Mouse (Mus musculus) midbrain, embryonic 10.5 days (tissue): Measurements from ENCODE around the gene Tanc2. TPM values are rescaled to one million over a fixed set of nuclear protein-coding genes. Genes with fewer than 3 reads are reported as not detected.

Experiments
- DNase-seq: peaks from one replicate; pipeline ENCODE4 v3.0.0-alpha.2; 2017; ENCODE audit warnings: low spot score
- H3K27ac ChIP-seq: fragments of 300-500 bp; sonication (generic); replicated peaks from 2 replicates; pipeline ENCODE4 v1.5.1; 2016; ENCODE audit warnings: mild to moderate bottlenecking
- H3K27me3 ChIP-seq: fragments of 300-500 bp; sonication (generic); 2 replicates; pipeline ENCODE4 v1.6.1; 2016; ENCODE audit warnings: low read depth, mild to moderate bottlenecking; ENCODE audit not compliant: poor library complexity, severe bottlenecking
- H3K36me3 ChIP-seq: fragments of 300-500 bp; sonication (generic); 2 replicates; pipeline ENCODE4 v1.6.1; 2016; ENCODE audit warnings: mild to moderate bottlenecking, moderate library complexity
- H3K4me1 ChIP-seq: fragments of 300-500 bp; sonication (generic); 2 replicates; pipeline ENCODE4 v1.6.1; 2016
- H3K4me3 ChIP-seq: fragments of 300-500 bp; sonication (generic); 2 replicates; pipeline ENCODE4 v1.5.1; 2016; ENCODE audit warnings: mild to moderate bottlenecking, moderate library complexity
- H3K9me3 ChIP-seq: fragments of 300-500 bp; sonication (generic); replicated peaks from 2 replicates; pipeline ENCODE4 v1.6.1; 2016; ENCODE audit warnings: mild to moderate bottlenecking
- WGBS: fragments of 180-500 bp; shearing (Covaris S2); methylation state at CpG from one replicate; pipeline ENCODE4 v1.1.7; 2016; 5-methylcytosine and 5-hydroxymethylcytosine counted together
- polyA plus RNA-seq: library from polyadenylated mRNA; unstranded; fragments of >200 nt; fragmentation: Nextera tagmentation; extraction: Ambion mirVana; gene quantifications from 2 replicates; pipeline ENCODE4 v1.2.1, GENCODE M21; 2016

Tanc2 gene
- polyA plus RNA-seq, 1 experiment from 2014 or later = 5.3 TPM

DNA sequence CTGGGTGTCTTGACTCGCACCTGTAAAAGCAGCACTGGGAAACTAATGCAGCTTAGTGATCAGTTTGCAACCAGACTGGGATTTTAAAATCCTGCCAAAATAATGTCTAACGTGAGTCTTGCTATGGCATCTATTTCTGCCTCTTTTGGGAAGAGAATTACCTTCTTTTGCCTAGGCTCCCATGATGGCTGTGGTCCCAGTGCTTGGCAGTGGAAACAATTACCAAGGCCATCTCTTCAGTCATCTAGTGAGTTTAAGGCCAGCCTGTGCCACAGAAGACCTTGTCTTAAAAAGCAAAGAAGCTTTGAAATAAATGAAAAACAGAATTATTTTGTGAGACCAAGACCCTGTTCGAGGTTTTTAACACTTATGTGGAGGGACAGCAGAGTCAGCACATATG, 213.9 kb downstream of the Tanc2 start:
- Histone ChIP-seq H3K9me3 (no peaks in the 10 kb centered on the region), H3K4me3 (no peak overlapping the region), H3K27ac (no peak overlapping the region), H3K4me1 (no peaks in the 10 kb centered on the region), H3K36me3 (no peaks in the 10 kb centered on the region), H3K27me3 (no peaks in the 10 kb centered on the region)
- 91% methylated on average over 3 of the region's 3 CpGs for WGBS
- DNase-seq = no peak

DNA sequence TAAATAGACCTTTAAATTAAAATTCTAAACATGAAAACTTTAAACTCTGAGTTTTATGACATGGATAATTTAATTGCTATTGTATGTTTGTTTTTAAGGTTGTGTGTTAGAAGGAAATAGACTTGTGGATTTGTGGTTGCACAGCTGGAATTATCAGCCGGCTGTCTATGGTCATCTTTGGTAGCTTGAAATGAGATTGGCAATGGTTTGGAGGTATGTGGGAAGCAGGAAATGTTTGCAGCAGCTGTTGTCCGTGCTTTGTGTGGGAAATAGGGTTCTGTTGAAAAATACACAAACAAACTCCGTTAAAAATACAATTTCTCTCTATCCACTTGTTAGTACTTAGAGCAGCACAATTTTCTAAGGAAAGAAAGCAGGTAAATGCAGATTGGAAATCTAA, 215.0 kb downstream of the Tanc2 start:
- Histone ChIP-seq H3K36me3 (no peaks in the 10 kb centered on the region), H3K27ac (no peak overlapping the region), H3K4me1 (no peaks in the 10 kb centered on the region), H3K27me3 (no peaks in the 10 kb centered on the region), H3K9me3 (no peaks in the 10 kb centered on the region), H3K4me3 (no peak overlapping the region)
- 80% methylated on average over 3 of the region's 3 CpGs for WGBS
- no peak for DNase-seq

DNA sequence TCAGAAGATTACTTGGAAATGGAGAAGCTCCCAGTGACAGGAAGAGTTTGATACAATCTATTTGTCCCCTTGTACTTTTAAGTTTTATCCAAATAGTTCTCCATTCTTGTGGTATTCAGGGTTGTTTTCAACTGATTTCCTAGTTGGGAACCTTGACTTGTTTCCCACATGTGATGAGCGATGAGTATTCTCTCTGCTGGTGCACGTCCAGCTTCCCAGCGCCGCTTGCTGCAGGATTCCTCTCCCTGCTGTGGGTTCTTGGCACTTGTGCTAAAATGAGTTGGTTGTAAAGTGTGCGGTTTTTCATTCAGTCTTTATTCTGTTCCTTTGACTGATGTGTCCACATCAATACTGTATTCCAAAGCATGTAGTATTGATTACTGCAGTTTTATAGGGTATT, 217.3 kb downstream of the Tanc2 start:
- 90% methylated on average over 5 of the region's 5 CpGs for WGBS
- H3K27ac ChIP-seq = no peak overlapping the region
- H3K36me3 ChIP-seq = no peaks in the 10 kb centered on the region
- DNase-seq = no peak
- no peaks in the 10 kb centered on the region for H3K4me1 ChIP-seq
- no peaks in the 10 kb centered on the region for H3K9me3 ChIP-seq
- no peaks in the 10 kb centered on the region for H3K27me3 ChIP-seq
- no peak overlapping the region for H3K4me3 ChIP-seq

DNA sequence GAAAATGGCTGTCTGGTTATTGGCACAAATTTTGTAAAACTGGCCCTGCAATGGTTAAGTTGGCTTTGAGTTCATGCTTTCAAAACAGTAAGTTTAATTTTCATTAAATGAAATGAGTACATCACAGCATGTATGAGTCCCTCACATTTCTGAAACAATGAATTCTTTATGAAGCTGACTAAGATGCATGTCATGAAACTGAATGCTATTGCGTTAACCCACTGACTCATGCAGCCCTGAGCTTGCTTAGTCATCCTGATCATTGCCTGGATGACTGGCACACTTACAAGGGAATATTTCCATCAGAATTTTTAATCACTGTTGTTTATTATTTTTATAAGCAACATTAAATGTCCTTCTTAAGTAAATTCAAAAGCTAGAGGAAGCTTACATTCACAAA, 233.5 kb downstream of the Tanc2 start:
- Histone ChIP-seq H3K27ac (no peak overlapping the region), H3K4me1 (no peaks in the 10 kb centered on the region), H3K36me3 (no peaks in the 10 kb centered on the region), H3K4me3 (no peak overlapping the region), H3K9me3 (no peaks in the 10 kb centered on the region), H3K27me3 (no peaks in the 10 kb centered on the region)
- 86% methylated on average over 1 of the region's 1 CpGs for WGBS
- no peak for DNase-seq

DNA sequence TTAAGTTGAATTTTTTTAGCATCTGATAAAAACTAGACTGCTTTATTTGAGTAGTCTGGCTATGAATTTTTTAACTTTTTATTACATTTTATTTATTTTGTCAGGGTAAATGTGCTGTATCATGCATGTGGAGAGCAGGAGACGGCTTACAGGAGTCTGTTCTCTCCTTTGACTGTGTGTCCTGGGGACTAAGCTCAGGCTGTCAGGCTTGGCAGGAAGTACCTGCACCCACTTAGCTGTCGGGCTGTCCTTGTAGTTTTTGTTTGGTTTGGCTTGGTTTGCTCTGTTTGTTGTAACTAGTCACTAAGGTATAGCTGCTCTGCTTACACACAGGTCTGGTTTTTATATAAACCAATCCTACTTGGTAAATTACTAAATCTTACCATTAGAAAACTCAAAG, 234.0 kb downstream of the Tanc2 start:
- WGBS = 72% methylated on average over 2 of the region's 2 CpGs
- Histone ChIP-seq H3K27me3 (no peaks in the 10 kb centered on the region), H3K4me3 (no peak overlapping the region), H3K9me3 (no peaks in the 10 kb centered on the region), H3K4me1 (no peaks in the 10 kb centered on the region), H3K27ac (no peak overlapping the region), H3K36me3 (no peaks in the 10 kb centered on the region)
- no peak for DNase-seq

DNA sequence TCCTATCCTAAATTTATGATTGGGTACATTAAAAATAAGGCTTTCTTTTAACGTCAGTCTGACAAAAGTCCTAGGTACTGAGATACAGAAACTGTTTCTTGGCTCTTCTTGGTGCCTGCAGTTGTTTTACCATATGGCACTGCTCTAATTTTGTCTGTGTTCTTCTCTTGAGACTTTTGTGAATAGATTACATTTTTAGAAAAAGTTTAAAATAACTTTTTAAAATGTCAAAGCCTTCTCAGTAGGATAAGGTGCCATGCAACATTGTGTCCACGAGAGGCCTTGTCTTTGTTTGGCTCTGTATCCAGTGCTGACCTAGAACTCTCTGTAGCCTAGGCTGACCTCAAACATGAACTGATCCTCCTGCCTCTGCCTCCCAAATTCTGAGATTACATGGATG, 238.4 kb downstream of the Tanc2 start:
- H3K27me3 ChIP-seq = no peaks in the 10 kb centered on the region
- no peaks in the 10 kb centered on the region for H3K9me3 ChIP-seq
- H3K36me3 ChIP-seq = no peaks in the 10 kb centered on the region
- WGBS = 92% methylated on average over 2 of the region's 2 CpGs
- H3K4me1 ChIP-seq = no peaks in the 10 kb centered on the region
- no peak for DNase-seq
- no peak overlapping the region for H3K27ac ChIP-seq
- no peak overlapping the region for H3K4me3 ChIP-seq

DNA sequence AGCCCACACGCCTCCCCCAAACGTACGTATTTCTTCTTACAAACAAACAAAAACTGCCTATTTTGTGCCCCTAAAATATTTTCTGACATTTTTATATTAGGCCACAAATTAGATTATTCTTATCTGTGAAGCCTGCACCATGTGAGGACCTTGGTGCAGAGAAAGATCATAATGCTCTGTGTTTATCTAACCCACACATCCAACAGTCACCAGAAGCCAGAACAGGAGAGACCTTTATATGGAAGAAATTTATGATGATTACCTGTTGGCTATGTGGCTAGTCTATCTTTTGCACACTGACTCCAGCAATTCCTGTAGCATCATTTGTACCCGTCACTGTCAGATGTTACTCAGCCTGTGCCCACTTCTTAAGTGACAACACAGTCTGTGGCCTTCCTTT, 245.4 kb downstream of the Tanc2 start:
- no peaks in the 10 kb centered on the region for H3K9me3 ChIP-seq
- no peak overlapping the region for H3K4me3 ChIP-seq
- DNase-seq = no peak
- H3K4me1 ChIP-seq = no peaks in the 10 kb centered on the region
- peaks cover 6% of the 10 kb centered on the region for H3K36me3 ChIP-seq
- H3K27ac ChIP-seq = no peak overlapping the region
- no peaks in the 10 kb centered on the region for H3K27me3 ChIP-seq
- 97% methylated on average over 4 of the region's 4 CpGs for WGBS

DNA sequence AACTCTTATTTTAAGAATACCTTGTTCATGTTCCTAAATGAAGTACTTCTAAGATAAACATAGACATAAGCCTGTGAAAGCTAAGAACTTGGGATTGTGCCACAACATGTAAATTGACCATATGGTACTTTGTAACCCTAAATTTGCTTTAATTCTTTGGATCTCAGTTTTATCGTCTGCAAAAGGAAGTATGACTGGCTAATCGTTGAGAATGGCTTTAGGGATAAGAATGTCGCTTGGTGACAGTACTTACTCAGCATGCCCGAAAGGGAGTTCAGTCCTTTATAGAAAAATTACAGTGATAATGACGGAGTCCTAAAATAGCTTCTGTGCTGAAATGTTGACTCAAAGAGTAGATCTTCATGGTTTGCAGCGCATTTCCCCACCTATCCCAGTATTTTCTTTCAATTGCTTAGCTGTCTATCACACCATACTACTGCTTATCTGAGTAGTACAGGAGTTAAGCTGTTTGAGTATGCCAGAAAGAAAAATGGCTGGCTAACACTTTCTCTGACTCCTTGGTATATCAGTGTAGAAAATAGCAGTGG, 246.6 kb downstream of the Tanc2 start:
- no peaks in the 10 kb centered on the region for H3K4me1 ChIP-seq
- WGBS = 93% methylated on average over 6 of the region's 6 CpGs
- no peak overlapping the region for H3K27ac ChIP-seq
- no peak for DNase-seq
- no peak overlapping the region for H3K4me3 ChIP-seq
- peaks cover 6% of the 10 kb centered on the region for H3K36me3 ChIP-seq
- no peaks in the 10 kb centered on the region for H3K27me3 ChIP-seq
- no peaks in the 10 kb centered on the region for H3K9me3 ChIP-seq

DNA sequence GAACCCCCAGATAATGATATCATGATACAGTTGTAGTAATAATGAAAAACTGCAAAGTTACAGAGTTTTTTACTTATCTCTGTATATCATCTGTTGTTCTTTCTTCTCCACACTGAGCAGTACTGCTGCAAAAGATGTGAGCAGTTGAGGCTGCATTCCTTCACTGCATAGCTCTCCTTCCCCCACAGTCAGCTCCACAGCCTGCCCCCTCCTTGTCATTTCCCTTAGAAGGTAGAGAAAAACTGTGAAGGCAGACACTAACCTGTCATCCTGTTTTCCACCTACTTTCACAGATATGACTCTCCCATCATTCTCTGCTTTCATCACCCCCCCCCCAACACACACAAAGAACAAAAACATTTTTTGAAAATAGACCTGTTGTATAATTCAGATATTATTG, 248.2 kb downstream of the Tanc2 start:
- Histone ChIP-seq H3K9me3 (no peaks in the 10 kb centered on the region), H3K27me3 (no peaks in the 10 kb centered on the region), H3K4me3 (no peak overlapping the region), H3K4me1 (no peaks in the 10 kb centered on the region), H3K36me3 (peaks cover 6% of the 10 kb centered on the region), H3K27ac (no peak overlapping the region)
- no peak for DNase-seq

DNA sequence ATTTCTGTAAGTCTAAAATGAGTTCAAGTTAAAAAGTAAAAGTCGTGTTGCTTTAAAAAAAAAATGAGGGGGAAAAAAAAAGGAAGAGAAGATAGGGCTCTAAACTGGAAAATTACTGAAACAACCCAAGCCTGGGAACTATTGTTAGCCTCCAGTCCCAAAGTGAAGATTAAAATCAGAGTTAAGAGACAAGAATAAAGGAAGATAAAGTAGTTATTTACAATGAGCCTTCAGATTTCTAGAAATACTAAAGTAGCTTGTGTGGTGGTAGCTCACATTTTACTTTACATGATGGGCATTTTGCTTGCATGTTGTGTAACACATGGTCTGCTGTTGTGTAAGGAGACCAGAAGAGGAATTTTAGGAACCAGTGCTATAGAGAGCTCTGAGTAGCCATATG, 256.1 kb downstream of the Tanc2 start:
- WGBS = 92% methylated on average over 1 of the region's 1 CpGs
- Histone ChIP-seq H3K4me1 (no peaks in the 10 kb centered on the region), H3K27me3 (no peaks in the 10 kb centered on the region), H3K4me3 (no peak overlapping the region), H3K9me3 (no peaks in the 10 kb centered on the region), H3K27ac (no peak overlapping the region), H3K36me3 (no peaks in the 10 kb centered on the region)
- no peak for DNase-seq

DNA sequence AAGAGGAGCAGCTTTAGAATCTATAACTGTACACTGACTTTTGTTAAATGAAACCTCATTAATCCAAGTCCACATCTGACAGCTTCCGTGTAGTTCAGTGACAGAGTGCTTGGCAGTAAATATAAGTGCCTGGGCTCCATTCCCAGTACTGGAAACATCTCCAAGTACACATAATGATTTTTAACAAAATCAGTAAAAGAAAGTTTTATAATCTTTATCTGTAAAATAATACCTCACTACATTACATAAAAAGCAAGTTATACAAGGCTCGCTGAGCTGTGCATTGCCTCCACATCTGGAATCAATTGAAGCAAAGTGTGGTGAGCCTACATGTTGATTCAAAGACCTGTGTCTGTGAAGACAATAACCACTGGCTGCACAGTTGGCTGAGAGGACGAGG, 265.7 kb downstream of the Tanc2 start:
- DNase-seq = no peak
- 0 out of 2 replicates have a peak, but pooled peaks cover 4% of the 10 kb centered on the region for H3K36me3 ChIP-seq

DNA sequence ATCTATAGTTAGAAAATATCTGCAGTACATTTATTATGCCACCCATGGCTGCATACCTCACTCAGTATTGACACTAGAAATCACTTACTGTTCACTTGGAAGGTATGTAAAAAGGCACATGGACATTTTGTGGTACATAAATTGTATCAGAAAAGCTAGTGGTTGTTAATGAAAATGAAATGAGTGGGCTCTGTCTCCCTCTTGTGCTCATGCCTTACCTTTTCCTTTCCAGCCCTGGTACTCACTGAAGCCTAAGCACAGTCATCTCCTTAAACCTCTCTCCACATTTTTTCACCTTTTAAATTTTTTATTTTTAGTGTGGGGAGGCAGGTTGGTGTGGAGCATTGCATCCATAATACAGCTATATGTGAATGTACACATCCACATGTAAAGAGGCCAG, 268.3 kb downstream of the Tanc2 start:
- Histone ChIP-seq H3K27me3 (no peaks in the 10 kb centered on the region), H3K4me3 (no peak overlapping the region), H3K9me3 (no peaks in the 10 kb centered on the region), H3K27ac (no peak overlapping the region), H3K4me1 (no peaks in the 10 kb centered on the region), H3K36me3 (0 out of 2 replicates have a peak, but pooled peaks cover 4% of the 10 kb centered on the region)
- DNase-seq = no peak

More for the DNA sequence above, 265.7 kb downstream of the Tanc2 start:
- H3K4me1 ChIP-seq = no peaks in the 10 kb centered on the region
- no peaks in the 10 kb centered on the region for H3K9me3 ChIP-seq
- H3K4me3 ChIP-seq = no peak overlapping the region
- H3K27me3 ChIP-seq = no peaks in the 10 kb centered on the region
- 68% methylated on average over 3 of the region's 3 CpGs for WGBS
- H3K27ac ChIP-seq = no peak overlapping the region

DNA sequence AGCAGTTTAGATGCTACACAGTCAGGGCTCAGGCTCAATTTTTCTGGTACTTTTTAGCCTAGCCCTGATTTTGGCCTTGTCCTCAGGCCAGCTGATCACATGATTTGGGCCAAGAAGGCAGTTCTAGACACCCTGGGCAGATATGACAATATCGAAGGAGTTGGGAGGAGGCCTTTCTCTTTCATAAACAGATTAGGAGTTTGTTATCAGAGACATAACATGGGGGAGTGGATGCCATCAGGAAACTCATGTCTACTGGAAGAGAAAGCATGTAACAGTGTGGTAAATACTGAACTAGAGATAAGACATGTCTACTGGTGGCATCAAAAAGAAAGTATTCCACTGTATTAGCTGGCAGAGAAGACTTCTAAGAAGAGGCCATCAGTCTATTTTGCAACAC, 295.8 kb downstream of the Tanc2 start:
- Histone ChIP-seq H3K4me3 (no peak overlapping the region), H3K27ac (no peak overlapping the region), H3K36me3 (no peaks in the 10 kb centered on the region), H3K4me1 (no peaks in the 10 kb centered on the region), H3K9me3 (no peaks in the 10 kb centered on the region), H3K27me3 (no peaks in the 10 kb centered on the region)
- 95% methylated on average over 1 of the region's 1 CpGs for WGBS
- no peak for DNase-seq

DNA sequence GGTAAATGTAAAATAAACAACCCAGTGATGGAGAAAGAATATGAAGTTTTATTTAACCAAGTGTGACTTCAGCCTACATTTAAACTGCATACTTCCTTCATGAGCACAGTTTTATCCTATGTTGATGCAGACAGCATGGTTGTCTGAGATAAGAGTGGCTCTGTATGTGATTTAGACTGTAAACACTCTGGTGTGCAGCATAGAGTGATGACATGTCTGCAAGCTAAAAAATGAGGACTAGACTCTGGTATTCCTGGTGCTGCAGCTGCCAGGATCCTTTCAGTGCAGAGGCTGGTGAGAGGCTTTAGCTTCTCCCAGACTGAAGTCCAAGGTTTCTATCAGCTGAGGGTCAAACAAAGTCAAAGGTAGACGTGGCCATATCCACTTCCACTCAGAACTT, 297.5 kb downstream of the Tanc2 start:
- Histone ChIP-seq H3K36me3 (no peaks in the 10 kb centered on the region), H3K4me3 (no peak overlapping the region), H3K27ac (no peak overlapping the region), H3K4me1 (no peaks in the 10 kb centered on the region), H3K9me3 (no peaks in the 10 kb centered on the region), H3K27me3 (no peaks in the 10 kb centered on the region)
- 85% methylated on average over 1 of the region's 1 CpGs for WGBS
- no peak for DNase-seq
